Mouse (Mus musculus): ENCODE data around the gene Mmp8. TPM values are rescaled to one million over a fixed set of nuclear protein-coding genes. Genes with fewer than 3 reads are reported as not detected.
A peak's percentile ranks its signal among the peaks of the same experiment; 100 is the strongest.

The Mmp8 gene
- polyA plus RNA-seq, 1 experiment, result 247 TPM

- peak overlapping the region; percentile 50 for H3K27ac ChIP-seq (ENCODE audit: control insufficient read depth, insufficient read depth, low read depth, low read length, poor library complexity)
- H3K4me1 ChIP-seq (ENCODE audit: control insufficient read depth, insufficient read depth, low read length), result peaks cover 6% of the 10 kb centered on the region; the same call in 1 of the 2 replicates
- H3K4me3 ChIP-seq (replicated peaks; ENCODE audit: control insufficient read depth, low read depth, low read length), result no peak overlapping the region
Measured at GRCm38 (mm10) chr9:7572188-7572587, 13.9 kb downstream of the Mmp8 start.

DNA sequence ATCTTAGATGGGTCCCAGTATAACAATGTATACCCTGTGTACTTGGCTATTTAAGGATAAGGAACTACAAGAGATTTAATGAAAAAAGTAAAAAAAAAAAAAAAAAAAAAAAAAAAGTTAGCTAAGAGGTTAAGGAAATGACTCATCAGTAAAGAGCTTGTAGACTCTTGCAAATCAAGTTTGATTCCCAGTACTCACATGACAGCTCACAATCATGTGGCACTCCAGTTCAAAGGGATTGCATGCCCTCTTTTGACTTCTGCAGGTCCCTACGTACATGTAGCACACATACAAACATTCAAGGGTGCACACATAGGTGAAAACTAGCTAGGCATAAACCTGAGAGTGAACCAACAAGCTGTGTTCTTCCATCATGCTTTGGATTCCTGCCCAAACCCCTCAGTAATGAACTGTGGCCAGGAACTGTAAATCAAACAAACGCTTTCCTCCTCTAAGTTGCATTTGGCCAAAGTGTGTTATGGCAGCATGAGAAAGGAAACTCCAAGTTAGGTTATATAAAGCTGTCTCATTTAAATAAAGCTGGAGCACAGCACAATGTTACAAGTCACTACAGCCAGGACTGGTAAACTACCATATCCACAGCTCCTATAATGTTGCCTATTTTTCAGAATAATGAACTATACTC lies 14.5 kb downstream of the Mmp8 start:
- Histone ChIP-seq H3K4me3 (replicated peaks; ENCODE audit: control insufficient read depth, low read depth, low read length) (no peak overlapping the region), H3K4me1 (ENCODE audit: control insufficient read depth, insufficient read depth, low read length) (peaks cover 6% of the 10 kb centered on the region; the same call in 1 of the 2 replicates), H3K27ac (ENCODE audit: control insufficient read depth, insufficient read depth, low read depth, low read length, poor library complexity) (peak overlapping the region; percentile 50; the same call in 1 of the 2 replicates)
- no peak for TF ChIP-seq CTCF (IDR thresholded peaks at IDR 0.05; ENCODE audit: control insufficient read depth, insufficient read depth, low read length)
- no peak for TF ChIP-seq POLR2A (IDR thresholded peaks at IDR 0.05; ENCODE audit: borderline replicate concordance, control insufficient read depth, low read depth, low read length)
- 15% methylated on average over 2 of the region's 2 CpGs for WGBS

More at GRCm38 (mm10) chr9:7572188-7572587, 13.9 kb downstream of the Mmp8 start:
- WGBS, result 35% methylated on average over 7 of the region's 7 CpGs
- TF ChIP-seq POLR2A (IDR thresholded peaks at IDR 0.05; ENCODE audit: borderline replicate concordance, control insufficient read depth, low read depth, low read length) (no peak), CTCF (IDR thresholded peaks at IDR 0.05; ENCODE audit: control insufficient read depth, insufficient read depth, low read length) (no peak)

DNA sequence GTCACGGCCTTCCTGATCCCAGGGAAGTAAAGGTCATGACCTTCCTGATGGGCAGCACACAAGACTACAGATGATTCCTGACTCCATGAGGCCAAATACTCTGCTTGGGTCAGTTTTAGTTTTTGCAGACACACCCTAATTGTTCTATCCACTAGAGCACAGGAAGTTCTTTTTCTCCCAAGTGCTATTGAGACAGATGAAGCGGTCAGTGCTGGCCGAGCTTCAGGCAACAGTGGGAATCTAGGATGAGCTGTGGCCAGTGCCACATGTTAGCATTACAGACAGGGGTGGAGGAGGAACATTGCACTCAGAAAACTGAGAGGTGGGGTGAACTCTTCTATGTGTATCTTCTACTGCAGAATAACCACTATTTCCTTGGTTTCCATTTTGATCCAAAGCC lies 17.3 kb downstream of the Mmp8 start:
- no peak overlapping the region for H3K27ac ChIP-seq (ENCODE audit: control insufficient read depth, insufficient read depth, low read depth, low read length, poor library complexity)
- H3K4me1 ChIP-seq (ENCODE audit: control insufficient read depth, insufficient read depth, low read length), result peaks cover 6% of the 10 kb centered on the region; the same call in 1 of the 2 replicates
- H3K4me3 ChIP-seq (replicated peaks; ENCODE audit: control insufficient read depth, low read depth, low read length), result no peak overlapping the region
- WGBS, result 74% methylated on average over 3 of the region's 3 CpGs
- TF ChIP-seq CTCF (IDR thresholded peaks at IDR 0.05; ENCODE audit: control insufficient read depth, insufficient read depth, low read length), result no peak
- TF ChIP-seq POLR2A (IDR thresholded peaks at IDR 0.05; ENCODE audit: borderline replicate concordance, control insufficient read depth, low read depth, low read length), result no peak

GRCm38 (mm10) chr9:7577371-7577770 lies 19.1 kb downstream of the Mmp8 start:
- TF ChIP-seq CTCF (IDR thresholded peaks at IDR 0.05; ENCODE audit: control insufficient read depth, insufficient read depth, low read length) (no peak), POLR2A (IDR thresholded peaks at IDR 0.05; ENCODE audit: borderline replicate concordance, control insufficient read depth, low read depth, low read length) (no peak)
- Histone ChIP-seq H3K4me3 (replicated peaks; ENCODE audit: control insufficient read depth, low read depth, low read length) (no peak overlapping the region), H3K27ac (ENCODE audit: control insufficient read depth, insufficient read depth, low read depth, low read length, poor library complexity) (peak overlapping the region; percentile 74; the same call in 1 of the 2 replicates), H3K4me1 (ENCODE audit: control insufficient read depth, insufficient read depth, low read length) (peaks cover 4% of the 10 kb centered on the region; the same call in 1 of the 2 replicates)
- 48% methylated on average over 2 of the region's 2 CpGs for WGBS

DNA sequence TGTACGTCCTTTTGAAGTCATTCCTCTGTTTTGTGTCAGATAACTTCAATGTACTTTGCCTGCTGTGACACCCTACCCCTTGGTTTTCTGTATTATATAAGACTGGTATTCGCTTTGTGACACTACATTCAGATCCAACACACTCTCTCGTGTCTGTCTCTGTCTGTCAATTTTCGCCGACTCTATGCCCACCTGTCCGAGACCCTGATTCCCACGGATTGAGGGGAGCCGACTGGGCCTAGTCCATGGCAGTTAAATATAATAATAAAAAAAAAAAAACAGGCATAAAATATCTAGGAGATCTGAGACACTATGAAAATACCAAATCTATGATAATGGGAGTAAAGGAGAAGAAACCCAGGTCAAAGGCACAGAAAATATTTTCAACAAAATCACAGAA lies 31.8 kb downstream of the Mmp8 start:
- TF ChIP-seq CTCF (IDR thresholded peaks at IDR 0.05; ENCODE audit: control insufficient read depth, insufficient read depth, low read length) (no peak), POLR2A (IDR thresholded peaks at IDR 0.05; ENCODE audit: borderline replicate concordance, control insufficient read depth, low read depth, low read length) (no peak)
- Histone ChIP-seq H3K27ac (ENCODE audit: control insufficient read depth, insufficient read depth, low read depth, low read length, poor library complexity) (no peak overlapping the region), H3K4me1 (ENCODE audit: control insufficient read depth, insufficient read depth, low read length) (no peaks in the 10 kb centered on the region; the same call in 1 of the 2 replicates), H3K4me3 (replicated peaks; ENCODE audit: control insufficient read depth, low read depth, low read length) (no peak overlapping the region)
- 84% methylated on average over 8 of the region's 8 CpGs for WGBS

DNA sequence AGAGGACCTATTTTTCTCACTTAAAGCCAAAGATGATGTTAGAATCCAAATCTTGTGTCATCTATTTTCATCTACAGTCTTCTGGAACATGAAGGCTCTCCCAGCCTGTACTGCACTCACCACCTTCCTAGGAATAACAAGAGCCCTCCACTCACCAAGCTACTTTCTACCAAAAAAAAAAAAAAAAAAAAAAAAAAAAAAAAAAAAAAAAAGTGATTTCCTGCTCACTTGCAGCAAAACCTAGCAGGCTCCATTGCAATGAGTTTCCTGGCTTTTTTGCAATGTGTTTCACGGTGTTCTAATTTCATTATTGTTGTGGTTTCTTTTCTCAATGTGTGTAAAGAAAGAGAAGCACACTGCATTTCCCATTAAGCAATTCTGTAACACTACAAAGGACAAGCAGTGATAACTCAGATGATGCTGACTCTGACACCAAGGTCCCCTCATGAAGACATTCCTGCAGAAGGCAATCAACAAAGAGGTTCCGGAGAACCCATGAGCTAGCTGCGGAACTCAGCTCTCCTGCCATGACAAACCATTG lies 35.1 kb downstream of the Mmp8 start:
- WGBS, result 41% methylated on average over 3 of the region's 3 CpGs
- no peak overlapping the region for H3K4me3 ChIP-seq (replicated peaks; ENCODE audit: control insufficient read depth, low read depth, low read length)
- TF ChIP-seq POLR2A (IDR thresholded peaks at IDR 0.05; ENCODE audit: borderline replicate concordance, control insufficient read depth, low read depth, low read length), result no peak
- TF ChIP-seq CTCF (IDR thresholded peaks at IDR 0.05; ENCODE audit: control insufficient read depth, insufficient read depth, low read length), result no peak

GRCm38 (mm10) chr9:7594816-7595540 lies 36.7 kb downstream of the Mmp8 start:
- TF ChIP-seq CTCF (IDR thresholded peaks at IDR 0.05; ENCODE audit: control insufficient read depth, insufficient read depth, low read length) (peak; percentile 88), POLR2A (IDR thresholded peaks at IDR 0.05; ENCODE audit: borderline replicate concordance, control insufficient read depth, low read depth, low read length) (no peak)
- H3K4me3 ChIP-seq (replicated peaks; ENCODE audit: control insufficient read depth, low read depth, low read length), result peak overlapping the region; percentile 7
- WGBS, result 1% methylated on average over 6 of the region's 6 CpGs
- H3K27ac ChIP-seq (ENCODE audit: control insufficient read depth, insufficient read depth, low read depth, low read length, poor library complexity), result no peak overlapping the region
- no peaks in the 10 kb centered on the region; the same call in 1 of the 2 replicates for H3K4me1 ChIP-seq (ENCODE audit: control insufficient read depth, insufficient read depth, low read length)

More for the DNA sequence above, 35.1 kb downstream of the Mmp8 start:
- peak overlapping the region; percentile 78; the same call in 1 of the 2 replicates for H3K27ac ChIP-seq (ENCODE audit: control insufficient read depth, insufficient read depth, low read depth, low read length, poor library complexity)
- no peaks in the 10 kb centered on the region; the same call in 1 of the 2 replicates for H3K4me1 ChIP-seq (ENCODE audit: control insufficient read depth, insufficient read depth, low read length)

Measured in bone marrow, adult 2 months (tissue).